Mouse (Mus musculus) kidney, embryonic 14.5 days (tissue): ENCODE data around the gene Rps26. TPM values are rescaled to one million over a fixed set of nuclear protein-coding genes. Genes with fewer than 3 reads are reported as not detected.
A peak's percentile ranks its signal among the peaks of the same experiment; 100 is the strongest.

Source experiments
- ATAC-seq: fragments of 200-750 bp; cut with Nextera tagmentation; 2 replicates; pipeline ENCODE4 v1.8.0; 2017; ENCODE audit warnings: moderate number of reproducible peaks, mild to moderate bottlenecking, moderate TSS enrichment, moderate library complexity; ENCODE audit not compliant: low FRiP score, low TSS enrichment
- H3K27ac ChIP-seq: fragments of 300-500 bp; sonication (generic); 2 replicates; pipeline ENCODE4 v1.5.1; 2014; ENCODE audit warnings: low read depth, mild to moderate bottlenecking, low read length, moderate library complexity, mixed read lengths
- H3K27me3 ChIP-seq: fragments of 300-500 bp; sonication (generic); 2 replicates; pipeline ENCODE4 v1.6.1; 2014; ENCODE audit warnings: mild to moderate bottlenecking, low read length; ENCODE audit not compliant: control insufficient read depth, insufficient read depth
- H3K36me3 ChIP-seq: fragments of 300-500 bp; sonication (generic); 2 replicates; pipeline ENCODE4 v1.6.1; 2014; ENCODE audit warnings: low read length, mixed read lengths; ENCODE audit not compliant: control insufficient read depth, insufficient read depth
- H3K4me1 ChIP-seq: fragments of 300-500 bp; sonication (generic); 2 replicates; pipeline ENCODE4 v1.6.1; 2014; ENCODE audit warnings: low read length, mixed read lengths; ENCODE audit not compliant: control insufficient read depth, insufficient read depth
- H3K4me2 ChIP-seq: fragments of 300-500 bp; sonication (generic); replicated peaks from 2 replicates; pipeline ENCODE4 v1.6.1; 2014; ENCODE audit warnings: low read depth, mild to moderate bottlenecking, low read length
- H3K4me3 ChIP-seq: fragments of 300-500 bp; sonication (generic); 2 replicates; pipeline ENCODE4 v1.5.1; 2014; ENCODE audit warnings: mild to moderate bottlenecking, low read length
- H3K9ac ChIP-seq: fragments of 300-500 bp; sonication (generic); 2 replicates; pipeline ENCODE4 v1.6.1; 2014; ENCODE audit warnings: low read depth, mild to moderate bottlenecking, low read length, moderate library complexity
- H3K9me3 ChIP-seq: fragments of 300-500 bp; sonication (generic); 2 replicates; pipeline ENCODE4 v1.6.1; 2016; ENCODE audit warnings: low read length; ENCODE audit not compliant: control insufficient read depth
- WGBS: fragments of 180-500 bp; shearing (Covaris S2); extraction: QIAGEN DNeasy Blood & Tissue Kit; methylation state at CpG from one replicate; pipeline ENCODE4 v1.1.7; 2014; 5-methylcytosine and 5-hydroxymethylcytosine counted together
- polyA plus RNA-seq: library from polyadenylated mRNA; unstranded; fragments of >200 nt; fragmentation: Nextera tagmentation; extraction: Ambion mirVana; gene quantifications from 2 replicates; pipeline ENCODE4 v1.2.1, GENCODE M21; 2014

The Rps26 gene
- polyA plus RNA-seq, 1 experiment from 2014 or later = 1,019 TPM

GRCm38 (mm10) chr10:128645111-128646011 is 18.8 kb upstream of the Rps26 start, which contains the start of gene Ikzf4:
Gene Ikzf4, minus strand, starts transcription at chr10:128645991.
- 4% methylated on average over 36 of the region's 36 CpGs for WGBS
- peak within 1 kb of the TSS; percentile 49 for H3K4me3 ChIP-seq
- H3K36me3 ChIP-seq = no peaks in the 10 kb centered on the region
- peak within 1 kb of the TSS; percentile 2; the same call in 1 of the 2 replicates for H3K27ac ChIP-seq
- peak; percentile 84 for ATAC-seq
- H3K4me1 ChIP-seq = peaks cover 15% of the 10 kb centered on the region
- peak within 1 kb of the TSS; percentile 60 for H3K9ac ChIP-seq
- H3K4me2 ChIP-seq = peak within 1 kb of the TSS; percentile 81
- H3K9me3 ChIP-seq = no peaks in the 10 kb centered on the region
- no peaks in the 10 kb centered on the region for H3K27me3 ChIP-seq

- Histone ChIP-seq H3K9me3 (no peaks in the 10 kb centered on the region), H3K27ac (no peak overlapping the region), H3K27me3 (no peaks in the 10 kb centered on the region), H3K4me1 (peaks cover 15% of the 10 kb centered on the region), H3K9ac (no peak overlapping the region), H3K36me3 (0 out of 2 replicates have a peak, but pooled peaks cover 2% of the 10 kb centered on the region), H3K4me3 (no peak overlapping the region), H3K4me2 (no peak overlapping the region)
- ATAC-seq = no peak
- WGBS = 91% methylated on average over 6 of the region's 6 CpGs
Observed at GRCm38 (mm10) chr10:128642749-128643148, 16.2 kb upstream of the Rps26 start.

GRCm38 (mm10) chr10:128641871-128642270 is 15.3 kb upstream of the Rps26 start:
- 85% methylated on average over 7 of the region's 7 CpGs for WGBS
- ATAC-seq = no peak
- H3K36me3 ChIP-seq = 0 out of 2 replicates have a peak, but pooled peaks cover 2% of the 10 kb centered on the region
- no peak overlapping the region for H3K4me2 ChIP-seq
- H3K4me3 ChIP-seq = no peak overlapping the region
- peaks cover 15% of the 10 kb centered on the region for H3K4me1 ChIP-seq
- no peak overlapping the region for H3K9ac ChIP-seq
- H3K27me3 ChIP-seq = no peaks in the 10 kb centered on the region
- no peaks in the 10 kb centered on the region for H3K9me3 ChIP-seq
- H3K27ac ChIP-seq = no peak overlapping the region

GRCm38 (mm10) chr10:128640891-128641290 is 14.3 kb upstream of the Rps26 start:
- 94% methylated on average over 15 of the region's 15 CpGs for WGBS
- Histone ChIP-seq H3K4me3 (no peak overlapping the region), H3K27me3 (no peaks in the 10 kb centered on the region), H3K9ac (no peak overlapping the region), H3K36me3 (0 out of 2 replicates have a peak, but pooled peaks cover 2% of the 10 kb centered on the region), H3K4me1 (peaks cover 7% of the 10 kb centered on the region; the same call in 1 of the 2 replicates), H3K4me2 (no peak overlapping the region), H3K9me3 (no peaks in the 10 kb centered on the region), H3K27ac (no peak overlapping the region)
- no peak for ATAC-seq

- ATAC-seq = no peak
- Histone ChIP-seq H3K27me3 (no peaks in the 10 kb centered on the region), H3K27ac (no peak overlapping the region), H3K4me2 (no peak overlapping the region), H3K9ac (no peak overlapping the region), H3K4me3 (no peak overlapping the region), H3K4me1 (peaks cover 4% of the 10 kb centered on the region; the same call in 1 of the 2 replicates), H3K9me3 (no peaks in the 10 kb centered on the region), H3K36me3 (peaks cover 5% of the 10 kb centered on the region; the same call in 1 of the 2 replicates)
- WGBS = 88% methylated on average over 14 of the region's 14 CpGs
Observed at GRCm38 (mm10) chr10:128639999-128640398, 13.5 kb upstream of the Rps26 start.

- Histone ChIP-seq H3K4me2 (no peak overlapping the region), H3K4me3 (no peak overlapping the region), H3K27ac (no peak overlapping the region), H3K4me1 (0 out of 2 replicates have a peak, but pooled peaks cover 3% of the 10 kb centered on the region), H3K27me3 (no peaks in the 10 kb centered on the region), H3K9me3 (no peaks in the 10 kb centered on the region), H3K9ac (no peak overlapping the region), H3K36me3 (peaks cover 5% of the 10 kb centered on the region; the same call in 1 of the 2 replicates)
- WGBS = 22% methylated on average over 11 of the region's 11 CpGs
- ATAC-seq = no peak
Observed at GRCm38 (mm10) chr10:128637011-128637410, 10.5 kb upstream of the Rps26 start.

- H3K9ac ChIP-seq = no peak overlapping the region
- WGBS = 59% methylated on average over 6 of the region's 6 CpGs
- no peaks in the 10 kb centered on the region for H3K9me3 ChIP-seq
- ATAC-seq = no peak
- H3K4me3 ChIP-seq = no peak overlapping the region
- no peak overlapping the region for H3K4me2 ChIP-seq
- no peak overlapping the region for H3K27ac ChIP-seq
- H3K36me3 ChIP-seq = peaks cover 5% of the 10 kb centered on the region; the same call in 1 of the 2 replicates
- H3K27me3 ChIP-seq = no peaks in the 10 kb centered on the region
- 0 out of 2 replicates have a peak, but pooled peaks cover 3% of the 10 kb centered on the region for H3K4me1 ChIP-seq
Observed at GRCm38 (mm10) chr10:128636561-128636960, 10.0 kb upstream of the Rps26 start.

- 94% methylated on average over 13 of the region's 13 CpGs for WGBS
Observed at GRCm38 (mm10) chr10:128635697-128636096, 9.2 kb upstream of the Rps26 start.

GRCm38 (mm10) chr10:128631571-128631970 is 5.0 kb upstream of the Rps26 start:
- no peaks in the 10 kb centered on the region for H3K4me1 ChIP-seq
- no peak overlapping the region for H3K9ac ChIP-seq
- WGBS = 35% methylated on average over 6 of the region's 6 CpGs

More at GRCm38 (mm10) chr10:128635697-128636096, 9.2 kb upstream of the Rps26 start:
- H3K9ac ChIP-seq = no peak overlapping the region
- H3K27me3 ChIP-seq = no peaks in the 10 kb centered on the region
- no peak overlapping the region for H3K4me2 ChIP-seq
- no peak for ATAC-seq
- peaks cover 5% of the 10 kb centered on the region; the same call in 1 of the 2 replicates for H3K36me3 ChIP-seq
- H3K4me3 ChIP-seq = no peak overlapping the region
- 0 out of 2 replicates have a peak, but pooled peaks cover 3% of the 10 kb centered on the region for H3K4me1 ChIP-seq
- no peaks in the 10 kb centered on the region for H3K9me3 ChIP-seq
- no peak overlapping the region for H3K27ac ChIP-seq

More at GRCm38 (mm10) chr10:128631571-128631970, 5.0 kb upstream of the Rps26 start:
- no peak overlapping the region for H3K4me3 ChIP-seq
- no peaks in the 10 kb centered on the region for H3K27me3 ChIP-seq
- H3K4me2 ChIP-seq = no peak overlapping the region
- H3K9me3 ChIP-seq = no peaks in the 10 kb centered on the region
- H3K36me3 ChIP-seq = peaks cover 3% of the 10 kb centered on the region; the same call in 1 of the 2 replicates
- no peak overlapping the region for H3K27ac ChIP-seq
- no peak for ATAC-seq
